Mouse (Mus musculus) monocyte, adult 2 months (primary cell): ENCODE results near the gene Idh3g.
"Not testable (repeated sequence)": the region's sequence is repeated elsewhere in the genome, so short reads cannot be mapped to it uniquely, and the experiment has no call there.

Experiments
- DNase-seq, 2 experiments: peaks; one replicate each; pipeline ENCODE4 v3.0.0; 2022; ENCODE audit warnings: low spot score in 2 of 2, low read depth in 1 of 2

Gene Idh3g

GRCm38 (mm10) chrX:73758611-73759290 lies 27.9 kb downstream of the Idh3g start:
- no peak for DNase-seq

GRCm38 (mm10) chrX:73756334-73757140 lies 30.2 kb downstream of the Idh3g start, which contains the start of gene Plxnb3:
TSS of gene Plxnb3 (plus strand) at chrX:73757090.
- DNase-seq, result no peak

- no peak for DNase-seq
These were observed 37.7 kb downstream of the Idh3g start for GRCm38 (mm10) chrX:73748977-73749376.

- DNase-seq, result no peak
These were observed 41.8 kb downstream of the Idh3g start for GRCm38 (mm10) chrX:73744774-73745481.

- DNase-seq, result not testable (repeated sequence)
These were observed 46.9 kb downstream of the Idh3g start for GRCm38 (mm10) chrX:73739841-73740240.

- no peak for DNase-seq
These were observed 47.5 kb downstream of the Idh3g start for GRCm38 (mm10) chrX:73739151-73739550.

GRCm38 (mm10) chrX:73738155-73738554 lies 48.5 kb downstream of the Idh3g start:
- DNase-seq, result no peak

- no peak for DNase-seq
These were observed 55.8 kb downstream of the Idh3g start for GRCm38 (mm10) chrX:73730908-73731307.
